12 mouse cellular contexts compared by ENCODE assay signal in the genomic region with DNA sequence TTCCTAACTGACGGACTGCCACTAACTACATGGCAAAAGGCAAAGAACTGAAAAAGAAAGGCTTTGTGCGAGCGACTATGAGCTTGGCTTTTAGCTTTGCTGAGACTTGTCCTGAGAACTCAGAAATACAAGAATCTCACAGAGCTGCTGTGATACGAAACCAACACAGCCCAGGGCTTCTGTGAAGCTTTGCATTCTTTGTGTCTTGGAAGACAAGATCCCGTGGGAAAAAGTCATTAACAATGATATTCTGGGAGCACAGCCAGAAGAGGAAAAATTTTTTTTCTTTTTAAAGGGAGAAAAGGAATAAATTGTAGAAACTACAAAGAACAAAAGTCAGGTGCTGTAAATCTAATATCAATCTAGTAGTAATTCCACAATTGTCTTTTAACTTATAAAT. TPM values are rescaled to one million over a fixed set of nuclear protein-coding genes. Genes with fewer than 3 reads are reported as not detected.
A peak's percentile ranks its signal among the peaks of the same experiment; 100 is the strongest.
DNase-seq lines count a peak whose midpoint lies in the region; ATAC-seq lines count a peak whose summit lies in the region.
"Had no signal": no experiment of that assay in that cellular context is flagged by ENCODE, and none has a peak within 500 bp of the region (broad histone marks: within the 10 kb centered on the region; RNA-seq: fewer than 3 reads in every experiment).

No protein-coding gene starts in this region.

- no peaks in the 10 kb centered on the region for H3K27me3 ChIP-seq in forebrain, embryonic 12.5 days
- H3K27me3 ChIP-seq in forebrain, embryonic 10.5 days (ENCODE audit: poor library complexity, severe bottlenecking), result no peaks in the 10 kb centered on the region
- H3K27me3 ChIP-seq in intestine, embryonic 14.5 days (replicated peaks; ENCODE audit: control insufficient read depth, insufficient read depth, low read length), result no peaks in the 10 kb centered on the region
- no peaks in the 10 kb centered on the region for H3K27me3 ChIP-seq in intestine, embryonic 15.5 days (replicated peaks)
- H3K27me3 ChIP-seq in midbrain, embryonic 13.5 days, result no peaks in the 10 kb centered on the region
- no peaks in the 10 kb centered on the region for H3K27me3 ChIP-seq in midbrain, embryonic 11.5 days (ENCODE audit: control insufficient read depth, insufficient read depth, low read length)
- H3K27me3 ChIP-seq in stomach, embryonic 14.5 days (ENCODE audit: control insufficient read depth, insufficient read depth, low read length), result no peaks in the 10 kb centered on the region
- H3K27me3 ChIP-seq: liver, embryonic 12.5 days had no signal

- H3K4me3 ChIP-seq in forebrain, embryonic 12.5 days (replicated peaks), result no peak overlapping the region
- no peak overlapping the region for H3K4me3 ChIP-seq in forebrain, embryonic 10.5 days
- no peak overlapping the region for H3K4me3 ChIP-seq in intestine, embryonic 14.5 days (ENCODE audit: low read depth, low read length)
- no peak overlapping the region for H3K4me3 ChIP-seq in intestine, embryonic 15.5 days (replicated peaks)
- no peak overlapping the region for H3K4me3 ChIP-seq in midbrain, embryonic 13.5 days (replicated peaks)
- H3K4me3 ChIP-seq in midbrain, embryonic 11.5 days (ENCODE audit: low read depth, low read length), result no peak overlapping the region
- no peak overlapping the region for H3K4me3 ChIP-seq in stomach, embryonic 14.5 days (ENCODE audit: low read depth, low read length)
- H3K4me3 ChIP-seq: left cerebral cortex, adult 2 months; liver, embryonic 12.5 days had no signal

- H3K4me1 ChIP-seq in forebrain, embryonic 12.5 days, result no peaks in the 10 kb centered on the region
- H3K4me1 ChIP-seq in forebrain, embryonic 10.5 days, result no peaks in the 10 kb centered on the region
- 0 out of 2 replicates have a peak, but pooled peaks cover 2% of the 10 kb centered on the region for H3K4me1 ChIP-seq in intestine, embryonic 14.5 days (replicated peaks; ENCODE audit: control insufficient read depth, insufficient read depth, low read length)
- H3K4me1 ChIP-seq in intestine, embryonic 15.5 days (replicated peaks), result no peaks in the 10 kb centered on the region
- no peaks in the 10 kb centered on the region for H3K4me1 ChIP-seq in midbrain, embryonic 13.5 days (replicated peaks)
- H3K4me1 ChIP-seq in midbrain, embryonic 11.5 days (ENCODE audit: control insufficient read depth, insufficient read depth, low read length), result no peaks in the 10 kb centered on the region
- no peaks in the 10 kb centered on the region for H3K4me1 ChIP-seq in stomach, embryonic 14.5 days (ENCODE audit: control insufficient read depth, insufficient read depth, low read length)
- H3K4me1 ChIP-seq: liver, embryonic 12.5 days had no signal

- 72% methylated on average over 5 of the region's 5 CpGs for WGBS in forebrain, embryonic 12.5 days
- 90% methylated on average over 5 of the region's 5 CpGs for WGBS in forebrain, embryonic 10.5 days
- 61% methylated on average over 5 of the region's 5 CpGs for WGBS in intestine, embryonic 14.5 days
- WGBS in intestine, embryonic 15.5 days, result 57% methylated on average over 5 of the region's 5 CpGs
- WGBS in midbrain, embryonic 13.5 days, result 73% methylated on average over 5 of the region's 5 CpGs
- 82% methylated on average over 5 of the region's 5 CpGs for WGBS in midbrain, embryonic 11.5 days
- WGBS in stomach, embryonic 14.5 days, result 60% methylated on average over 5 of the region's 5 CpGs

- peaks cover 72% of the 10 kb centered on the region for H3K36me3 ChIP-seq in forebrain, embryonic 12.5 days (replicated peaks)
- peaks cover 83% of the 10 kb centered on the region for H3K36me3 ChIP-seq in forebrain, embryonic 10.5 days (replicated peaks)
- H3K36me3 ChIP-seq in intestine, embryonic 14.5 days (ENCODE audit: control insufficient read depth, insufficient read depth, low read length), result peaks cover 36% of the 10 kb centered on the region
- peaks cover 10% of the 10 kb centered on the region; the same call in 1 of the 2 replicates for H3K36me3 ChIP-seq in intestine, embryonic 15.5 days
- H3K36me3 ChIP-seq in midbrain, embryonic 13.5 days, result peaks cover 67% of the 10 kb centered on the region
- H3K36me3 ChIP-seq in midbrain, embryonic 11.5 days (ENCODE audit: control insufficient read depth, insufficient read depth, low read length), result peaks cover 3% of the 10 kb centered on the region; the same call in 1 of the 2 replicates
- H3K36me3 ChIP-seq in stomach, embryonic 14.5 days (ENCODE audit: control insufficient read depth, insufficient read depth, low read length), result peaks cover 19% of the 10 kb centered on the region; the same call in 1 of the 2 replicates

- no peak for DNase-seq in forebrain, embryonic 10.5 days (ENCODE audit: extremely low spot score, low spot score)
- DNase-seq in intestine, embryonic 14.5 days (ENCODE audit: low spot score), result no peak
- DNase-seq in midbrain, embryonic 11.5 days (ENCODE audit: low spot score, missing footprints), result no peak
- no peak for DNase-seq in layer of hippocampus, adult 8-10 months (ENCODE audit: low spot score in 2 of 2)

- H3K9ac ChIP-seq in forebrain, embryonic 12.5 days, result no peak overlapping the region
- no peak overlapping the region for H3K9ac ChIP-seq in intestine, embryonic 14.5 days (ENCODE audit: low read length)
- H3K9ac ChIP-seq in intestine, embryonic 15.5 days, result no peak overlapping the region
- no peak overlapping the region for H3K9ac ChIP-seq in midbrain, embryonic 13.5 days (replicated peaks)
- no peak overlapping the region for H3K9ac ChIP-seq in midbrain, embryonic 11.5 days (ENCODE audit: low read length)
- H3K9ac ChIP-seq in stomach, embryonic 14.5 days (replicated peaks; ENCODE audit: low read depth, low read length), result no peak overlapping the region
- H3K9ac ChIP-seq: liver, embryonic 12.5 days had no signal

- no peak for ATAC-seq in forebrain, embryonic 12.5 days (ENCODE audit: low FRiP score)
- no peak for ATAC-seq in intestine, embryonic 14.5 days (replicated peaks; ENCODE audit: low FRiP score, low TSS enrichment, low read depth)
- ATAC-seq in intestine, embryonic 15.5 days, result no peak
- ATAC-seq in midbrain, embryonic 13.5 days, result no peak
- ATAC-seq in midbrain, embryonic 11.5 days (ENCODE audit: low FRiP score), result no peak
- no peak for ATAC-seq in stomach, embryonic 14.5 days (ENCODE audit: insufficient number of reproducible peaks, insufficient read depth, low FRiP score, low read depth)
- ATAC-seq: forebrain, embryonic 16.5 days; liver, embryonic 12.5 days had no signal

- 0 out of 2 replicates have a peak overlapping the region, but pooled peaks have one; percentile 15 for H3K27ac ChIP-seq in forebrain, embryonic 12.5 days
- no peak overlapping the region for H3K27ac ChIP-seq in forebrain, embryonic 10.5 days
- H3K27ac ChIP-seq in intestine, embryonic 14.5 days (ENCODE audit: low read depth), result peak overlapping the region; percentile 71
- H3K27ac ChIP-seq in intestine, embryonic 15.5 days, result no peak overlapping the region
- 0 out of 2 replicates have a peak overlapping the region, but pooled peaks have one; percentile 17 for H3K27ac ChIP-seq in midbrain, embryonic 13.5 days
- no peak overlapping the region for H3K27ac ChIP-seq in midbrain, embryonic 11.5 days (ENCODE audit: low read depth, low read length)
- peak overlapping the region; percentile 56; the same call in 1 of the 2 replicates for H3K27ac ChIP-seq in stomach, embryonic 14.5 days (ENCODE audit: low read length)
- H3K27ac ChIP-seq: left cerebral cortex, adult 2 months; liver, embryonic 12.5 days had no signal

- H3K4me2 ChIP-seq in forebrain, embryonic 12.5 days, result no peak overlapping the region
- no peak overlapping the region for H3K4me2 ChIP-seq in intestine, embryonic 14.5 days (ENCODE audit: low read length)
- H3K4me2 ChIP-seq in intestine, embryonic 15.5 days (replicated peaks), result no peak overlapping the region
- H3K4me2 ChIP-seq in midbrain, embryonic 13.5 days (replicated peaks), result no peak overlapping the region
- H3K4me2 ChIP-seq in midbrain, embryonic 11.5 days, result no peak overlapping the region
- no peak overlapping the region for H3K4me2 ChIP-seq in stomach, embryonic 14.5 days (replicated peaks; ENCODE audit: low read depth, low read length)
- H3K4me2 ChIP-seq: liver, embryonic 12.5 days had no signal

- H3K9me3 ChIP-seq in forebrain, embryonic 12.5 days, result no peaks in the 10 kb centered on the region
- no peaks in the 10 kb centered on the region for H3K9me3 ChIP-seq in forebrain, embryonic 10.5 days
- no peaks in the 10 kb centered on the region for H3K9me3 ChIP-seq in intestine, embryonic 14.5 days (ENCODE audit: control insufficient read depth, low read length)
- H3K9me3 ChIP-seq in intestine, embryonic 15.5 days, result no peaks in the 10 kb centered on the region
- H3K9me3 ChIP-seq in midbrain, embryonic 13.5 days, result no peaks in the 10 kb centered on the region
- no peaks in the 10 kb centered on the region for H3K9me3 ChIP-seq in midbrain, embryonic 11.5 days (ENCODE audit: control insufficient read depth, low read length)
- H3K9me3 ChIP-seq in stomach, embryonic 14.5 days (ENCODE audit: control insufficient read depth, low read depth, low read length), result no peaks in the 10 kb centered on the region
- H3K9me3 ChIP-seq: G1E; liver, embryonic 12.5 days had no signal

RNA-seq across cellular contexts. Expression of a gene that starts 23.5 kb away (rescaled TPM):
- polyA plus RNA-seq in forebrain, embryonic 12.5 days (2016; fragmentation: Nextera tagmentation; extraction: Ambion mirVana), result 24.7 and 29.1 TPM in 2 replicates
- 19.5 TPM in 2 replicates for polyA plus RNA-seq in forebrain, embryonic 10.5 days (2016; fragmentation: Nextera tagmentation; extraction: Ambion mirVana)
- 17.2 and 18.2 TPM in 2 replicates for polyA plus RNA-seq in intestine, embryonic 14.5 days (2014; fragmentation: Nextera tagmentation; extraction: Ambion mirVana)
- polyA plus RNA-seq in intestine, embryonic 15.5 days (2015; fragmentation: Nextera tagmentation; extraction: Ambion mirVana), result 12.5 and 13.1 TPM in 2 replicates
- polyA plus RNA-seq in midbrain, embryonic 13.5 days (2015; fragmentation: Nextera tagmentation; extraction: Ambion mirVana), result 32.9 and 33.1 TPM in 2 replicates
- 20.2 and 21.0 TPM in 2 replicates for polyA plus RNA-seq in midbrain, embryonic 11.5 days (2014; fragmentation: Nextera tagmentation; extraction: Ambion mirVana)
- polyA plus RNA-seq in stomach, embryonic 14.5 days (2014; fragmentation: Nextera tagmentation; extraction: Ambion mirVana), result 18.0 and 19.9 TPM in 2 replicates
- 10 to 100 TPM; 40.0 to 54.8 (median 43.8) TPM for total RNA-seq in layer of hippocampus, adult 8-10 months (2022)

RNA-seq across cellular contexts. Expression of a gene that starts 59.8 kb away (rescaled TPM):
- 36.3 and 41.2 TPM in 2 replicates for polyA plus RNA-seq in forebrain, embryonic 12.5 days (2016; fragmentation: Nextera tagmentation; extraction: Ambion mirVana)
- 43.2 and 45.3 TPM in 2 replicates for polyA plus RNA-seq in forebrain, embryonic 10.5 days (2016; fragmentation: Nextera tagmentation; extraction: Ambion mirVana)
- polyA plus RNA-seq in intestine, embryonic 14.5 days (2014; fragmentation: Nextera tagmentation; extraction: Ambion mirVana), result 34.1 and 38.0 TPM in 2 replicates
- polyA plus RNA-seq in intestine, embryonic 15.5 days (2015; fragmentation: Nextera tagmentation; extraction: Ambion mirVana), result 22.4 and 24.5 TPM in 2 replicates
- polyA plus RNA-seq in midbrain, embryonic 13.5 days (2015; fragmentation: Nextera tagmentation; extraction: Ambion mirVana), result 26.5 and 27.9 TPM in 2 replicates
- polyA plus RNA-seq in midbrain, embryonic 11.5 days (2014; fragmentation: Nextera tagmentation; extraction: Ambion mirVana), result 29.4 TPM in 2 replicates
- polyA plus RNA-seq in stomach, embryonic 14.5 days (2014; fragmentation: Nextera tagmentation; extraction: Ambion mirVana), result 33.6 and 34.4 TPM in 2 replicates
- total RNA-seq in layer of hippocampus, adult 8-10 months (2022), result 10 to 100 TPM; 33.4 to 37.1 (median 34.7) TPM

Comparison
In these comparisons a context has a peak if more than half of its experiments do, and no peak if none do; other contexts are left out.
1. H3K27ac ChIP-seq: peak in forebrain, embryonic 12.5 days (single experiment), intestine, embryonic 14.5 days (single experiment), midbrain, embryonic 13.5 days (single experiment) and stomach, embryonic 14.5 days (single experiment); none in forebrain, embryonic 10.5 days (single experiment), intestine, embryonic 15.5 days (single experiment) and midbrain, embryonic 11.5 days (single experiment).